Mouse (Mus musculus) CH12.LX (cell line): Measurements from ENCODE around the gene Snx32. TPM values are rescaled to one million over a fixed set of nuclear protein-coding genes. Genes with fewer than 3 reads are reported as not detected.

ENCODE experiments used
- DNase-seq: peaks from one replicate; pipeline ENCODE4 v3.0.0-alpha.2; 2013; ENCODE audit errors: extremely low read depth
- H3K27ac ChIP-seq: 2 replicates; pipeline ENCODE4 v1.5.1; 2012; ENCODE audit warnings: low read depth, mild to moderate bottlenecking, control low read depth, moderate library complexity; ENCODE audit not compliant: insufficient read depth
- H3K27me3 ChIP-seq: replicated peaks from 2 replicates; pipeline ENCODE3; 2012; ENCODE audit warnings: inconsistent platforms
- H3K36me3 ChIP-seq, 2 experiments: replicated peaks in 1 of 2; 2 replicates each; pipeline versions ENCODE3 to v1.6.1; 2012; ENCODE audit warnings: inconsistent platforms in 1 of 2, low read length in 1 of 2, mild to moderate bottlenecking in 1 of 2, mixed read lengths in 1 of 2, moderate library complexity in 1 of 2; ENCODE audit not compliant: control insufficient read depth in 1 of 2, insufficient read depth in 1 of 2
- H3K4me1 ChIP-seq, 2 experiments: 2 replicates each; pipeline ENCODE4 v1.6.1; 2012; ENCODE audit warnings: inconsistent platforms in 1 of 2, moderate library complexity in 1 of 2; ENCODE audit not compliant: insufficient read depth in 2 of 2, control insufficient read depth in 1 of 2
- H3K4me2 ChIP-seq: 2 replicates; pipeline ENCODE4 v1.6.1; 2012; ENCODE audit warnings: low read depth, mild to moderate bottlenecking, control low read depth; ENCODE audit not compliant: poor library complexity, insufficient read depth, severe bottlenecking
- H3K4me3 ChIP-seq, 3 experiments: fragments of 150-350 bp in 1 of 3; sonication (generic) in 1 of 3; replicated peaks in 1 of 3; 2 replicates each; pipeline versions ENCODE3 to v1.5.1; 2011 to 2012; ENCODE audit warnings: low read depth in 2 of 3, low read length in 2 of 3, mild to moderate bottlenecking in 2 of 3, moderate library complexity in 2 of 3, control low read depth in 1 of 3, improper control_type of control experiment in 1 of 3, inconsistent platforms in 1 of 3, mixed read lengths in 1 of 3; ENCODE audit not compliant: poor library complexity in 1 of 3
- H3K79me2 ChIP-seq: replicated peaks from 2 replicates; pipeline ENCODE4 v1.6.1; 2012; ENCODE audit warnings: mild to moderate bottlenecking, moderate library complexity; ENCODE audit not compliant: control insufficient read depth, poor library complexity, insufficient read depth, severe bottlenecking; ENCODE audit errors: extremely low read depth
- H3K9ac ChIP-seq: 2 replicates; pipeline ENCODE4 v1.6.1; 2012; ENCODE audit warnings: low read depth, mild to moderate bottlenecking, control low read depth, moderate library complexity; ENCODE audit not compliant: insufficient read depth
- H3K9me3 ChIP-seq: replicated peaks from 2 replicates; pipeline ENCODE3; 2012; ENCODE audit warnings: low read length, inconsistent platforms, mixed read lengths
- CHD1 ChIP-seq: IDR thresholded peaks from 2 replicates; pipeline ENCODE4 v1.6.1; 2012; ENCODE audit warnings: low read depth, low read length, improper control_type of control experiment, inconsistent platforms
- CTCF ChIP-seq, 2 experiments: IDR thresholded peaks in 1 of 2; conservative IDR thresholded peaks in 1 of 2; 2 replicates each; pipeline ENCODE4 v1.5.1; 2011 to 2012; ENCODE audit warnings: low read depth in 2 of 2, low read length in 2 of 2, improper control_type of control experiment in 1 of 2, inconsistent platforms in 1 of 2, mild to moderate bottlenecking in 1 of 2, moderate library complexity in 1 of 2
- E2F4 ChIP-seq: IDR thresholded peaks from 2 replicates; pipeline ENCODE4 v1.6.1; 2011; ENCODE audit warnings: low read depth, low read length, improper control_type of control experiment; ENCODE audit not compliant: insufficient replicate concordance
- ELF1 ChIP-seq: IDR thresholded peaks from 2 replicates; pipeline ENCODE4 v1.6.1; 2014; ENCODE audit warnings: low read depth, mild to moderate bottlenecking, inconsistent platforms, low read length, improper control_type of control experiment
- EP300 ChIP-seq: IDR thresholded peaks from 2 replicates; pipeline ENCODE4 v1.6.1; 2011; ENCODE audit warnings: low read length, improper control_type of control experiment
- IRF4 ChIP-seq: IDR thresholded peaks from 2 replicates; pipeline ENCODE4 v1.6.1; 2014; ENCODE audit warnings: low read depth, mild to moderate bottlenecking, inconsistent platforms, low read length, improper control_type of control experiment
- JUND ChIP-seq: conservative IDR thresholded peaks from 2 replicates; pipeline ENCODE4 v1.6.1; 2011; ENCODE audit warnings: low read depth, low read length, improper control_type of control experiment
- MXI1 ChIP-seq: IDR thresholded peaks from 2 replicates; pipeline ENCODE4 v1.6.1; 2011; ENCODE audit warnings: mild to moderate bottlenecking, low read depth, low read length, improper control_type of control experiment
- MYC ChIP-seq: IDR thresholded peaks from 2 replicates; pipeline ENCODE4 v1.6.1; 2011; ENCODE audit warnings: low read depth, mild to moderate bottlenecking, improper control_type of control experiment, low read length
- POLR2A ChIP-seq: IDR thresholded peaks from 2 replicates; pipeline ENCODE4 v1.6.1; 2011; ENCODE audit warnings: low read depth, mild to moderate bottlenecking, improper control_type of control experiment, low read length
- POLR2AphosphoS2 ChIP-seq: IDR thresholded peaks from 2 replicates; pipeline ENCODE4 v1.6.1; 2011; ENCODE audit warnings: low read depth, low read length, improper control_type of control experiment
- RAD21 ChIP-seq: IDR thresholded peaks from 2 replicates; pipeline ENCODE4 v1.6.1; 2011; ENCODE audit warnings: low read depth, mild to moderate bottlenecking, low read length, improper control_type of control experiment, moderate library complexity
- TCF12 ChIP-seq: IDR thresholded peaks from 2 replicates; pipeline ENCODE4 v1.6.1; 2014; ENCODE audit warnings: low read depth, mild to moderate bottlenecking, inconsistent platforms, low read length, improper control_type of control experiment
- USF1 ChIP-seq: IDR thresholded peaks from 2 replicates; pipeline ENCODE4 v1.6.1; 2014; ENCODE audit warnings: low read depth, mild to moderate bottlenecking, inconsistent platforms, low read length, improper control_type of control experiment
- USF2 ChIP-seq: conservative IDR thresholded peaks from 2 replicates; pipeline ENCODE4 v1.6.1; 2011; ENCODE audit warnings: low read depth, low read length, improper control_type of control experiment
- ZKSCAN1 ChIP-seq: IDR thresholded peaks from 2 replicates; pipeline ENCODE4 v1.6.1; 2012; ENCODE audit warnings: low read depth, inconsistent platforms, low read length, improper control_type of control experiment, borderline replicate concordance
- ZNF384 ChIP-seq: IDR thresholded peaks from 2 replicates; pipeline ENCODE4 v1.6.1; 2012; ENCODE audit warnings: low read depth, low read length, improper control_type of control experiment, inconsistent platforms
- dilution Hi-C: fragments of 300-500 bp; cut with MboI; formaldehyde crosslinking; loops from 2 replicates; pipeline ENCODE4 v1.14.3; 2020; ENCODE audit warnings: low sequenced_read_pairs; ENCODE audit not compliant: extremely low pct_unique_long_range_greater_than_20kb, extremely low pct_ligation_motif_present
- in situ Hi-C: fragments of 300-500 bp; cut with MboI; formaldehyde crosslinking; loops from 3 replicates; pipeline ENCODE4 v1.14.3; 2019; ENCODE audit warnings: low sequenced_read_pairs, low pct_ligation_motif_present, low pct_unique_long_range_greater_than_20kb, mixed read lengths
- polyA plus RNA-seq: library from polyadenylated mRNA; unstranded; fragments of >175 nt; gene quantifications from 2 replicates; pipeline ENCODE4 v1.2.1, GENCODE M21; 2012; ENCODE audit warnings: low read depth; ENCODE audit not compliant: insufficient read length
- total RNA-seq, 2 experiments: library from RNA; depleted of rRNA; stranded (reverse); fragments of 300-350 nt in 1 of 2; fragments of >200 nt in 1 of 2; gene quantifications; 2 replicates each; pipeline ENCODE4 v1.2.3; 2012 to 2014

Snx32 gene
- total and polyA plus RNA-seq, 3 experiments: 0.75 to 2.7 (median 2.4) TPM

DNA sequence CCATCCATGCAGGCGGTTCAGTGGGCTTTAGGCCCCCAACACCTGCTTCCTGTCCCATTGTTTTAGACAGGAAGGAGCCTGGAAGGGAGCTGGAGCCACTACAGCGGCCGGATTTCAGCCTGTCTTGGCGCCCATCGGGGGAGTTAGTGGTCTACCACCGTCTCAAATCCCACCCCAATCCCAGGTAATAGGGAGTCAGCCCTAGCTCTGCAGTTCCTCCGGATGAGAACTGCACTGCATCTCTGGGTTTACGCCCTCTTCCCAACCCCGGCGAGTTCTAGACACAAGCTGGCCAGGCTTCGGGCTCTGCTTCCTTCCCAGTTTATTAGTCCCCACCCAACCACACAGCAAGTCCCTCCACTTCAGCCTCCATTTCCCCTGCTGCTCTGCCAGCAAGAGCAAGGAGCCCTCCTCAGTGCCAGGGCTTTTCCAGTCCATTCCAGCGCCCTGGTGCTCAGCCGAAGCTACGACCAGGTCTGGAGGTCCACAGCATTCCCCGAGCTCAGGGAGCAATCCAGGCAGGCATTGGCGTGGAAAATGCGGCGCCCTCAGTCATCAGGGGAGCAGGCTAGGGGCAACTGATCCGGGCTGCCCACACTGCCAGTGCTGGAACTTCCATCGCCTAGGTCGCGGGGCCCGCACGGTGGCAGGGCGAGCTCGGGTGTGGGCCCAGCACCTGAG lies 54.0 kb downstream of the Snx32 start:
- Histone ChIP-seq H3K27ac (no peak overlapping the region), H3K79me2 (peaks cover 12% of the 10 kb centered on the region), H3K4me1 (peaks cover 8 to 29% of the 10 kb centered on the region in 2 experiments; a peak in 3 of 4 replicates), H3K9ac (peak overlapping the region; percentile 85), H3K36me3 (peaks cover 0 to 20% of the 10 kb centered on the region in 2 experiments), H3K4me2 (peak overlapping the region; percentile 86), H3K9me3 (no peaks in the 10 kb centered on the region), H3K4me3 (peak overlapping the region; percentile 56 to 91 (median 77)), H3K27me3 (peaks cover 7% of the 10 kb centered on the region)
- TF ChIP-seq USF2 (no peak), ZNF384 (no peak), EP300 (no peak), E2F4 (no peak), MXI1 (no peak), IRF4 (no peak), MYC (no peak), JUND (no peak), RAD21 (no peak), CTCF (conservative IDR thresholded peaks at IDR 0.05 in 1 of 2, IDR thresholded peaks at IDR 0.05 in 1 of 2; ENCODE audit: low read depth in 2 of 2, low read length in 2 of 2) (no peak), USF1 (no peak), POLR2AphosphoS2 (no peak), ELF1 (no peak), ZKSCAN1 (no peak), POLR2A (no peak)
- dilution Hi-C loops: no loop called here
- DNase-seq: no peak
- in situ Hi-C loops: loop anchor here (5.0 kb wide), 1 partner anchor 36 kb away; the partner anchor contains the start of gene Cfl1

DNA sequence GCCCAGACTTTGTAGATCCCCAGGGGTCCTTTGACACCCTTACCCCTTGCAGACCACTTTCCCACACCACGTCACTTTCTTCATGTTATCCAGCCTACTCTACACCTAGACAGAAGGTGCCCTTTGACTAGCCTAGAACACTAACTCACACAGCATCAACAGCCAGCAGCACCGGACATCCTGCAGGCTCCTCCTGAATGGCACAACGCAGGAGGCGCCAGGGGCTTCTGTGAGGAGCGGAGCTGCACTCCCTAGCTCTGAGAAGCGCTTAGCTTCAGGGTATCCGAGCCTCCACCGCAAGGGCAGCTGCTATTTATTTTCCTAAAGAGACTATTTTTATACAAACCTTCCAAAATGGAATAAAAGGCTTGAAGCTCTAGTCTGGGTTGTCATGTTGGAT lies 54.8 kb downstream of the Snx32 start:
- Histone ChIP-seq H3K27ac (no peak overlapping the region), H3K4me3 (no peak overlapping the region), H3K9me3 (no peaks in the 10 kb centered on the region), H3K79me2 (peaks cover 6% of the 10 kb centered on the region; the same call in 1 of the 2 replicates), H3K27me3 (peaks cover 7% of the 10 kb centered on the region), H3K9ac (no peak overlapping the region), H3K4me2 (no peak overlapping the region), H3K36me3 (peaks cover 0 to 19% of the 10 kb centered on the region in 2 experiments), H3K4me1 (peaks cover 6 to 26% of the 10 kb centered on the region in 2 experiments; a peak in 3 of 4 replicates)
- TF ChIP-seq RAD21 (no peak), E2F4 (no peak), CHD1 (no peak), TCF12 (no peak)
- no peak for DNase-seq
- dilution Hi-C loops (no loop called here), in situ Hi-C loops (loop anchor here (5.0 kb wide), 1 partner anchor 37 kb away; the partner anchor contains the start of gene Cfl1)
